Mouse (Mus musculus) cerebellum, adult 2 months (tissue): ENCODE measurements around the gene Gm26620.

Experiments
- CTCF ChIP-seq: fragments of 200-500 bp; IDR thresholded peaks from 2 replicates; pipeline ENCODE4 v1.5.1; 2011; ENCODE audit warnings: low read depth, mild to moderate bottlenecking, control low read depth, low read length, moderate library complexity, borderline replicate concordance; ENCODE audit not compliant: insufficient read depth
- POLR2A ChIP-seq: fragments of 200-500 bp; IDR thresholded peaks from 2 replicates; pipeline ENCODE4 v1.6.1; 2011; ENCODE audit warnings: low read length, control low read depth, borderline replicate concordance; ENCODE audit not compliant: insufficient read depth

- TF ChIP-seq POLR2A (no peak), CTCF (no peak)
Measured at GRCm38 (mm10) chr1:170863033-170863432, 21.8 kb upstream of the Gm26620 start.
